Mouse (Mus musculus): ENCODE measurements around the gene Ttc39b.

The Ttc39b gene

DNA sequence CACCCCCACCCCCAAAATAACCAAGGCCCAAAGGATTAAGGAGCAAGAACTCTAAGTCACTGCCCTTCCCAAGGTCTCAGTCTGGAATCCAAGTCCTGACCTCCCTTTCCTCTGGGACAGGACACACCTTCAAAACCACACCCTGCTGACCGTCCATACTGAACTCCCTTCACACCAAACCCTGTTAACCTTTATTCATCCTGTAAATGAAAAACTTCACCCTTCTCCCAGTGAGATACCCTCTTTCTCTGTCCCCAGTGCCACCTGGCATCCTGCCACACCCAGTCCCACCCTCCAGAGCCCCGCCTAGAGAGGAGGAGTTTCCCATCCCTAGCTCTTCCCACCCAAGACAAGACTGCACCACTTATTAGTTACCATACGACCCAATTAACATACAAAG, 7.3 kb downstream of the Ttc39b start:
- no peak for DNase-seq

DNA sequence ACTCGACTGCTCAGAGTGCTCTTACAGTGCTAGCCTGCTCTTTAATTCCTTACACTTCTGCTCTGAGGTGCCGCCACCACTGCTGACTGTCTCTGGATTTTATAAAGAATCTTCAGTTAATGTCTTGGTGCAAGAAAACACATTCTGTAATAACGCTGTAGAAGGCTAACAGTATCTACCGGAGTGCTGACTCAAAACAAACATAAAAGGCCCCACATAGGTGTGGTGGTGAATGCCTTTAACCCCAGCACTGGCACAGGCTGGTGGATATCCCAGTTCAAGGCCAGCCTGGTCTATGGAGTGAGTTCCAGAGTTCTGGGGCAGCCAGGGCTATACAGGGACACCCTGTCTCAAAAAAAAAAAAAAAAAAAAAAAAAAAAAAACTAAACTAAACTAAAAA, 8.1 kb downstream of the Ttc39b start:
- no peak for DNase-seq

DNA sequence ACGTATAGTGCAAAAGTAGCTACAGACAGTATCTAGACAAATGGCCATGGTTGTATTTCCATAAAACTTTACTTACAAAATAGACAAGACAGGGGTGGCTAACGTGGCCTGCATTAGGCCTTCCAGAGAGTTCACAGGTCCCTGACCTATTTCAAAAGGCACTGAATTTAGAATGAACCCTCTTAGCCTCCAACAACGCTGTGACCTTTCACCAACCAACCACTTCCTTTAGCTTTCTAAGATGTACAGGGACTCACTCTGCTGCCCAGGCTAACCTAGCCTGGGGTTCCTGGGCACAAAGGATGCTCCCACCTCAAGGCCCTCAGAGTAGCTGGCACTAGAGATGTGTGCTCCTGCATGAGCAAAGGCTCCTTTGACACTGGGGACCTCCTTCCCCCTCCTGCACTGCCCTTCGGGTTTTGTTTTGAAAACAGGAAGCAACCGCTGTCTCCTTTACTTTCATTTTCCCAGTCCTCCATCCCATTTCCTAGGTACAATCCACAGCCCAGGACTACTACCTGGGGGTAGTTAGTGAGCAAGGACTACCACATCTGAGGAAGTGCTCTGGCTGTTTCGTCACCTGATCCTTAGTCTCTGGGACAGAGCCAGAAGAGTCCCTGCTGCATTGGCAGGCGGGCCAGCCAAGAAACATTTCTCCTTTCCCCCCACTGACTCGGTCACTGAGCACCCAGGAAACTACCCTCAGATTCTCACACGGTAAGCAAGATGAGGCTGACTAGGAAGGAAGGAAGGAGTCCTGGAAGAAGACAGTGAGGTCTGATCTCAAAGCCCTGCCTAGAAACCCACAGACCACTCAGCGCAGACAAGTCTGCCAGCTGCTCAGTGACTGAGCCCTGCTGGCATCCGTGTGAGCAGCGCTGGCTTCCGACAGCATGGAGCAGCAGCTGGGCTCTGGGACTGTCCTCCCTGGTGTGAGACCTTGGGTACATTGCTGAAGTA, 8.9 kb downstream of the Ttc39b start:
- peak; percentile 57 to 60 for DNase-seq

DNA sequence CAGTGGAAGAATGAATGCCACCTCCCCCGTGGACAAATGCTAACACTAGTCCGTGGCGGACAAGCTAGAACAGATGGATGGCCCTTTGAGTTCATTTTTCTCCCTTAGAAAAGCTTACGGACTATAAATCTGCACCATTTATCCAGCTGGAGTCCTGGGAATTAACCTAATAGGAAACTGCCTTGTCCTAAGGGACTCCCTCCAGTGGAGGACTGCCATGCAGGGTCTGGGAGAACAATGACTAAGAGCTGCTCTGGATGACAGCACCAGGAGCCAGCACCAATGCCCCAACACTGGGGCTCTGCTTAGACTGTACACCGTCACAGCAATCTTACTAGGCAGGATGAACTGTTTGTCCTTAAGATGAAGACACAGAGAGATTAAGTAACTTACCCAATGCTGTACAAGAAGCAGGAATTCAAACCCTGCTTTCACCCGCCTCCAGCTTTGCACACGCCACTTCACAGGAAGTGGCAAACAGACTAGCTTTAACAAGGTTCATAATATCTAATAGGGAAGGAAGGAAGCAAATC, 9.7 kb downstream of the Ttc39b start:
- DNase-seq, result peak; percentile 55 to 56

DNA sequence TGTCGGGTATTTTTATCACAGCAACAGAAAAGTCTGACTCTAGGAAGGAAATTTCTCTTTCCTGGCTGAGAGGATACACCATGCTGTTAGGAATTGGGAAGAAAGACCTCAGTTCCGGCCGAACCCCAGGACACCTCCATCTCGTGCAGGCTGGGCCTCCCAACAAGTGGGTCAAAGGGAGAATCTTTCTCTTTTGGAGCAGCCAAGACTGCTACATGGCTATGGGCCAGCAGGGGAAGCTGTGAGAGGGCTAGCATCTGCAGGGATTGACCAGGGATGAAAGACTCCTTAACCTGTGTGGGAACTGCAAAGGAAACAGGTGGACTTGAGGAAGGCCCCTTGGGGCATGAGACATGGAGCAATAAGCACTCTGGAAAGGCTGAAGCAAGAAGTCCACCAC, 11.7 kb downstream of the Ttc39b start:
- no peak for DNase-seq

DNA sequence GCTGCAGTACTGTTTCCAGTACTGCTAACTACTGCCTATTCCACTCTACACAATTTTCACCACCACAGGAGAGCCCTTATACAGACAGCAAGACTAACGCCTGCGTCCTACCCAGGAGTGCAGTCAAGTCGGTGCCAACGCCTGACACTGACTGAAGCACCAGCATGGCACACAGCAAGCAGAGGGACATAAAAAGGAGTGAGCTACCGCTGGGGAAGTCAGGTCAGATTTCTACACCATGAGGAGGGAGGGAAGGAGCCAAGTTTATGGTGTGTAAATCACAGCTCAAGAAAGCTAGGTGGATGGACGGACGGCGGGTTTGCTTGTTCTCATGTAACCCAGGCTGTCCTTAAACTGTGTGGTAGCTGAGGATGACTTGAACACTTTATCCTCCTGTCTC, 12.6 kb downstream of the Ttc39b start:
- no peak for DNase-seq

DNA sequence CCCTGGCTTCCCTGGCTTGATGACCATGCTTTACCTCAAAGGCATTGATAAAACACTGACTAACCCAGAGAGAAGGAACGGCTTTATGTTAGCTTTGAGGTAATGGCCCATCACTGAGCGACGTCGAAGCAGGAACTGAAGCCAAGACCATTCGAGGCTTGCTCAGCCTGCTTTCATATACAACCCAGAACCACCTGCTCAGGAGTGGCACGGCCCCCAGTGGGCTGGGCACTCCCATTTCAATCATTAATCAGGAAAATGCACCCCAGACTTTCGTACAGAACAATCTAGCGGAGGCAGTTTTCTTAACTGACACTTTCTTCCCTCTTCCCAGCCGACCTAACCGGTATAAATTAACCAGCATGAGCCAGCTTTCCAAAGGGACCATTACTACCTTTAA, 13.1 kb downstream of the Ttc39b start:
- no peak for DNase-seq

DNA sequence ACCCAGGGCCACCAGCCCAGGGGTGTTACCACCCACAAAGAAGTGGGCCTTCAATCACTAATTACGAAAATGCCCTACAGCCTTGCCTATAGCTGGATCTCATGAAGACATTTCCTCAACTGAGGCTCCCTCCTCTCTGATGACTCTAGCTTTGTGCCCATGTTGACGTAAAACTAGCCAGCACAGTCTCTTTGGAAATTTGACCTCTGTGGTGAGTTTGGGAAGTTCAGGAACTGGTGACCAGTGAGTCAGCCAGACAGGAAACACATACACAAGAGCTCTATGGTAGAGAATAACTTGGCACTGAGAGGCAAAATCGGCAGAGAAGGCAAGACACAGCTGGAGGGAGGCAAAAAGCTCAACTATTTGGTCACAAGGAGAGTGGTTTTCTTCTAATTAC, 15.1 kb downstream of the Ttc39b start:
- DNase-seq, result no peak

DNA sequence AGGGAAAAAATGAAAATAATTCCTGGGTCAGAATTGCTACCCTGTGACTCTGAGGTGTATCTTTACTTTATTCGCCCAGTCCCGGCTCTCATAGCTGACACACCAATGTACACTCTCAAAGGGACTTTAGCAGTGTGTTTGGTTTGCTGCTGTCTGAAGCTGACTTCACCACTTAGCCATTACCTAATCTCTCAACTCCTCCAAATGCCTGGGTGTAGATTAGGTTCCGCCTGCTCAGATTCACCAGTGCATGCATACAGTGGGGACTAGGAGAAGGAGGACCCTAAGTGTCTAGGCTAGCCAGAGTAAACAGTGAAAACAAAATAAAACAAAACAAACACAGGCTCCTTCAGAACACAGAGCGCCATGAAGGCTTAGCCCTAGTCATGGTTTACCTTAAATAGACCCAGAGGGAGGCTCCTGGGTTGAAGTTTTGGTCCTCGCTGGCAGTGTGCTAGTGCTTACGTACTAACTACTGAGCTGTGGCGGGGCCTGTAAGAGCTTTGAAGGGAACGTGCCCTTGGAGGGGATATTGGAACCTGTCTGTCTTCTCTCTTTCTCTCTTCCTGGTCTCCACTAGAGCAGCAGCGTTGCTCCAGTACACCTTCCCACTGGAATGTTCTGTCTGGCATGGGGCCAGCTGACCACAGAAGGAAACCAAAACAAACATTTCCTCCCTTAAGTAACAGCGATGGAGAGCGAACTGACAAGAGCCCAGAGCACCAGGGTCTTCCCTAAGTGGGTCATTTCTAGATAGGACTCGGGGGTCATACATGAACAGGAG, 16.2 kb downstream of the Ttc39b start:
- no peak for DNase-seq

DNA sequence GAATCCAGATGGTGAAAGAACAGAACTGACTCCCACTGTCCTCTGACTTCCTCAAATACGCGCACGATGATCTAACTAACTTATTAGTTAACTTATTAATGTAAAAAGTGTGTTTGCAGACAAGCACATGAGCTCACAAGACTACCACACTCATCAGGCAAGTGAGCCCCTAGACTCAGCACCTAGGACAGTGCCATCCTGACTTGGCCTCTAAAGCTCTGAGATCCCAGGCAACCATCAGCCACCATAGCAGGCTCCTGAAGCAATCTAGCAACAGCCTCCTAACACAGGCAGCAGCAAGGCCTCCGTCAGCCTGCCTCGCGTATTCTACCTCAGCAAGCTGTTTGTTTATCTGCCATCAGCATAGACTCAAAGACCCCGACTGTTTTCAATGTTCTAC, 17.2 kb downstream of the Ttc39b start:
- no peak for DNase-seq

DNA sequence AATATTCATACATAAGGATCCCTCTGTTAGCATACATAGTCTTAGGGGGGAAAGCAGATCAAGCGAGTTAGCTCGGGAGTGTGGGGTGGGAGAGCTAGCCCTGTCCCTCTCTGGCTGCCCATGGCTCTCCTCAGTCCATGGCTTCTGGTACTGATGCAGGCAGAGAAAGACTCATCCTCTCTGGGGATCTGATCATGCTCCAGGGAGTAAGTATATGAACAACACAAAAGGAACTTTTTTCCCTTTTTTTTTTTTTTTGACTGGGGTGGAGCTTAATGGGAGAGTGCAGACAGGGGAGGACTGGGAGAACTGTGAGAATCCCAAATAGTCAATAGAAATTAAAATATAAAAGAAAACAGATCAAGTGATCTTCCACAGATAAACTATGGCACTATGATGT, 19.0 kb downstream of the Ttc39b start:
- no peak for DNase-seq

DNA sequence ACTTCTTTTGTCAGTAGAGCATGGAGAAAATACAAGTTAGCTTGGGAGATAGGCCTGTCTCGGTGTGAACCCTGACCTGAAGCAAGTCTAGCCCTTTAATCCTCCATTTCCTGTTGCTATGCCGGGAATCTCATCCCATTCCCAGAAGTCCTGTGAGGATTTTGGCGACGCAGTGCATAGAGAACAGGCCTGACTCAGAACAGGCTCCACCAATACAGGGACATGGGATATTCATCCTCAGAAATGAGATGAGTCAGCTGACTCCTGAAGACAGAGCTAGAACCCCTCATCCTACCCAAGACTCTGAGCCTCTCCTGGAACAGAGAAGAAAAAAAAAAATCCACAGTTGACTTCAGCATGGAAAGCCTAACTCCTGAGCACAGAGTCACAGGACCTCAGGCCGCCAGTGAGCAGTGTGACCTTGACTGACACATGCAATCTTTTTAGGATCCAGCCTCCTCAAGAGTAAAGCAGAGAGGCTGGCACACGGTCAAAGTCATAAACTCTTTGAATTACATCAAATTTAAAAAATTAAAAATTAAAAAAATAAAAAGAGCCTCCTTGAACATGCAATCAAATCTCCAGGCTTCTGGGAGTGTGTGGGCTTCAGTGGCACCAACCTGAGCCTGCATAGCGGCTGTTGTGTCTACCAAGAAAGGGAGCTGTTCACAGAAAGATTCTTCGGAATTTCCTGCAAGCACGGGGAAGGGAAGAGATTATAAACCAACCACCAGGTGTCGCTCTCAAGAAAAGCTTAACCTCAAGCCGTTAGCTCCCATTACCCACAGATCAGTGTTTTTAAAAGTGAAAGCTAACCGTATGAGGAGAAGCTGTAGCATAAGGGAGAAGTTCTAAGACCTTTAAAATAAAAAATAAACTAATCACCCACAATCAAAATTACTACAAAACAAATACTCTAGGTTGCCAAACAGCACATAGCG, 20.9 kb downstream of the Ttc39b start:
- peak; percentile 73 to 77 for DNase-seq

DNA sequence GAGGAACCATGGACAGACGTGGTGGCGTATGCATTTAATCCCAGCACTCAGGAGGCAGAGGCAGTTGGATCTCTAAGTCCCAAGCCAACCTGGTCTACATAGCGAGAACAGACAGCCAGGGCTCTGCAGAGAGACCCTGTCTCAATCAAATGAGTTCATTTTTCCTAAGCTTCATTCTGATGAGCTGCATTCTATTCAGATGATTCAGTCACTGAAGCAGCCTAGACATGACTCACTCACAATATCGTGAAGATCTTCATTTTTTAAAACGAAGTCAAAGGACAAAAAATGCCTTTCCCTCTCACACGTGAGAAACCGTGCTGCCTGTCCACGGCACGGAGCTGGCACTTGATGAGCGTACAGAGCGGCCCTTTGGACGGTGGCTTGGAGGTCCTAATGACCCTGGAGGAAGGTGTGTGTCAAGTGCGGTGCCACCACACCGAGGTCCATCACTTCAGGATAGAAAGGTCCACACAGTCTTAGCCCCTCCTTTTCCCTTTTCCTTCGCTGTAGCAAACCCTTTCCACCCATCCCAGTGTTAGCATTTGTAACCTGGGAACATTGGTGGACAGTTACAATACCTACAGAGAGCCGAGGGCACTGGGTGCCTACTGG, 21.8 kb downstream of the Ttc39b start:
- no peak for DNase-seq

DNA sequence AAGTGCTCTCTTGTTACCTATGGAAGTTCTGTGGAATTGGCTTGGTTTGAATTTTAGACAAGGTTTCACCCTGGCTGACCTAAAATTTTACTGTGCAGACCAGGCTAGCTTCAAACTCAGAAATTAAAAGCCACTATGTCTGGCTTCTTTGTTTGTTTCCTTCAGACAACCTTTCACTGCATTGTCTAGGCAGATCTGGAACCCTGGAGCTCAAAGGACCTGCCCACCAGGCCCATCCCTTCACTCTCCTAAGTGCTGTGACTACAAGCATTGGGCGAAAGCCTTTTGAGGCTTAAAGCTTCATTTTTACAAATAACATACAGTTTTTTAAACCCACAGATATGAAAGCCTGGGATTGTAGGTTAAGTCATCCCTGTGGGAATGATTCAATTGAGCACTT, 22.3 kb downstream of the Ttc39b start:
- DNase-seq, result no peak

DNA sequence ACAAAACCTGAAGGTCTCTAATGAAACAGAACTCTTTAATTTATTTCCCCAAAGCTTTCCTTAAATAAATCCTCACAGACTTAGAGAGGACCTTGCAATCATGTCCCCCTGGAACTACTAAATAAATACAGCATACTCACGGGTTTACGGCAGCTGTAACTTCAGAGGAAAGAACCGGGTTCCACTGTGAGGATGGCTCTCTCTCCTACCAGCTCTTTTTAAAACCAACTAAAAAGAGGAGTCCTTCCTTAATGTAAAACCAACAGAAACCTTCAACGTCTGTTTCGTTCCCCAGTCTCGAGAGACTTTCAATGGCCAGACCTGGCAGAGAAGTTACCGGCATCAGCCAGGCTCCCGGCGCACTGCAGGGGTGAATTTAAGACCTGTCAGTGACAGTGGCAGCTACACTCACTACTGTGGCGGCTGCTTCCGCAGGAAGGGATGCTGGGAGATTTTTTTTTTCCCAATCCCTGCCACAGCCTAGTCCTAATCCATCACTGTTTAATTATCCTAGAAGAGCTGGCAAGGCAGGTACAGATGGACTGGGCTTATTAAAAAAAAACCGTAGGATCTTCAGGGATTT, 39.2 kb downstream of the Ttc39b start:
- DNase-seq, result no peak

DNA sequence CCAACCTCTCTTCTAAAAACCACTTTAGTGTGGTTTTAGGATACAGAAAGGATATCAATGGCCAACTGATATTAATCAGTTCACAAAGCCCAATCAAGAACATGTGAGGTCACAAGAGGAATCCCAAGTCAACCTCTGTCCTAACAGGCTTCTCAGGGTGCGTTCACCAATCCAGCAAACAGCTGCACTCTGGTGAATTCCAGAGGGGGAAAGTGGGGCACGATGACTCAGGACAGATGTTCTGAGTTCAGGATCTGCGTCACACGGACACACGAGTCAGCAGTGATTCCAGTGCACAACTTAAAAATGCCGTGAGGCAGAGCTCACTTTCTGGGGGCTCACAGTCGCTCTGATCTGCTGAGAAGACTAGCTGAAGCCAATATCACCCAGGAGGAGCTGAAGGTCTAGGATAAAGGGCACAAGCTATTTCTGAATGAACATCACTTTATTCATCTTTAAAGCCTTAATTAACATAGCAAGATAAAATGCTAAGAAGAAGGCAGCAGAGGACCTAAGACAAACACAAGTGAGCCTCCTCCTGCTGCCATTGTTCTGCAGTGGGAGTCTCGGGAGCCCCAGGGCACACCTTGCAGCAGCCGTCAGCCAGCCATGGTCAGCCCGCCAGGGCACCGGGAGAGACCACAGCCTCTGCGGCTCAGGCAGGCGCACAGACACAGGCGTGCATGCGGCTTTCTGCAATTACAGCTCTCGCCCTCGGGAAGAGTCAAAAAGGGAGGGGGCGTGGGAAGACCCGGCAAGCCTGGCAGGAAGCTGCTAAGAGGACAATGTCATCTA, 39.9 kb downstream of the Ttc39b start:
- no peak for DNase-seq

DNA sequence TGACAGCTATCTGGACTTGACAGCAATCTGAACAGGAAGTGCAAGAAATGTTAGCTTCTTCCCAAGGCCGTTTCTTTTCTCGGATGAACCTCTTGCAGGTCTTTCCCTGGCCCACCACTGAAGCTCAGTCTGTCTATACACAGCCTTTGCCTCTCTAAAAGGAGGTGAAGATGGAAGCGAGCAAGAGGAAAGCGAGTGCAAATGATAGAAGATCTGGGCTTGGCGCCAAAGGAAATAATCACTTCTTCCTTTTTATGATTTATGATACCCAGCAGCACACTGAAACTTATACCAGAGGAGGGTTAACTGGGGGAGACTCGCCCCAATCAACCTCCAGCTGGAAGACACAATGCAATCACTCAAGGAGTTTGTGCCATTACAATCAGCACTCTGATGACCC, 41.6 kb downstream of the Ttc39b start:
- DNase-seq, result no peak

DNA sequence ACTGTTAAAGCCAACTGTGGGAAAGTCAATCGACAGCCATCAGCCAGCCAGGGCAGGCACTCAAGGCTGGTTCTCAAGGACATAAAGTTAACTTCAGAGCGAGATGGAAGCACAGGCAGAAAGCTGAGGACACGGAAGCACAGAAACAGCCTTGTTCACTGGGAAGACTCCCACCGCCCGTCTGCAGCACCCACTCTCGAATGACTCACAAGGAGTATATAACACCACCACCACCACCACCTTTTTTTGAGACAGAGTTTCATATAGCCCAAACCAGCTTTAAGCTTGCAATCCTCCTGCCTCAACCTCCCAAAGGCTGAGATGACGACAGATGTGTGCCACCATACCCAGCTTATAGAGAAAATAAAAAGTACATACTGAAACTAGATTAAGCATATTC, 44.8 kb downstream of the Ttc39b start:
- no peak for DNase-seq

DNA sequence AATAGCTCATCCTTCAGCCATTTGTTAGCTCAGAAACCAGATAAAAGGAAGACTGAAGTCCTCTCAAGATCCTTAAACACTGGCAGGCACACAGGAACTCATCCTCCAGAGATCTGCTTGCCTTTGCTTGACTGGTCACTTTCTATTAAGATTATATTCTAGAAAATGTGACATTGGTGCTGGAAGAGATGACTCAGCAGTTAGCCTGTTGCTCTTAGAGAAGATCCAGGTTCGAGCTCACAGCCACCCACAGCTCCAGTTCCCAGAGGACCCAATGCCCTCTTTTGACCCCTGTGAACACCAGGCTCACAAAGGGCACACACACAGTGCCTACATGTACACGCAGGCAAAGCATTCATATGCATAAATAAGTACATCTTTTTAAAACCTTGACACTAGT, 49.8 kb downstream of the Ttc39b start:
- no peak for DNase-seq

DNA sequence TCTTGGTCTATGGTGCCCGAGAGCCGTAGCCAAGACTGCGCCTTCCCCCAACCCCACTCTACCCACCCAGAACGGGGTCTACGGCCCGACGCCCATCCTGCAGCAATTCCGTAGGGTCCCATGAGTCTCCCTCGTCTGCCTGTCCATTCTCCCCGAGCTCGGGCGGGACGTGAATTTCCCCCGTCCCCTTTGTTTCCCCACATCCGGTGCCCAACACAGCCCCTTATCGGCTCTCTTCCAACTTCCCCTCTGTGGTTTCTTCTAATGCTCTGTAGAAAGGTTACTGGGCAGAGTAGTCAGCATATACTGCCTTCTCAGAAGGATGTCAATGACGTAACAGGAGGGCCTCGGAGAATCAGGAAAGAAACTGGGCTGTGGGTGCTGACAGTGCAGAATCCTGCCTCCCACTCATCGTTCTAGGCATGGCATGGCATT, 50.4 kb downstream of the Ttc39b start:
- peak; percentile 49 to 51 for DNase-seq
